Mouse (Mus musculus) midbrain, embryonic 13.5 days (tissue): ENCODE results near the gene Recql5. TPM values are rescaled to one million over a fixed set of nuclear protein-coding genes. Genes with fewer than 3 reads are reported as not detected.

Experiments used
- polyA plus RNA-seq: library from polyadenylated mRNA; unstranded; fragments of >200 nt; fragmentation: Nextera tagmentation; extraction: Ambion mirVana; gene quantifications from 2 replicates; pipeline ENCODE4 v1.2.1, GENCODE M21; 2015

Gene Recql5
- polyA plus RNA-seq, 1 experiment from 2014 or later = 29.2 TPM

Other genes starting within 250 kb of the Recql5 start
- gene Grb2, start 224.9 kb downstream of the Recql5 start, polyA plus RNA-seq = 165 and 176 TPM in 2 replicates
- 29.9 and 31.0 TPM in 2 replicates for gene Tmem94, start 168.0 kb downstream of the Recql5 start, polyA plus RNA-seq
- 10.3 and 12.3 TPM in 2 replicates for gene Caskin2, start 119.8 kb downstream of the Recql5 start, polyA plus RNA-seq
- gene Tsen54, start 118.8 kb downstream of the Recql5 start, polyA plus RNA-seq = 24.8 and 25.8 TPM in 2 replicates
- gene Llgl2, start 109.4 kb downstream of the Recql5 start, polyA plus RNA-seq = 0.66 and 0.76 TPM in 2 replicates
- 0.08 and 0.27 TPM in 2 replicates for gene Myo15b, start 75.1 kb downstream of the Recql5 start, polyA plus RNA-seq
- 0.97 and 1.4 TPM in 2 replicates for gene Smim5, start 33.5 kb downstream of the Recql5 start, polyA plus RNA-seq
- gene Smim6, start 21.5 kb downstream of the Recql5 start, polyA plus RNA-seq = 0.84 and 0.93 TPM in 2 replicates
- 52.7 and 53.8 TPM in 2 replicates for gene Sap30bp, start 195 bp downstream of the Recql5 start, polyA plus RNA-seq
- 0.15 and 0.43 TPM in 2 replicates for gene Itgb4, start 41.2 kb upstream of the Recql5 start, polyA plus RNA-seq
- gene Galk1, start 79.2 kb upstream of the Recql5 start, polyA plus RNA-seq = 49.2 and 58.9 TPM in 2 replicates
- gene H3f3b, start 94.5 kb upstream of the Recql5 start, polyA plus RNA-seq = 2,611 and 2,977 TPM in 2 replicates
- 41.1 and 43.7 TPM in 2 replicates for gene Unk, start 96.8 kb upstream of the Recql5 start, polyA plus RNA-seq
- 1.2 TPM in 2 replicates for gene Unc13d, start 144.5 kb upstream of the Recql5 start, polyA plus RNA-seq
- gene Wbp2, start 153.5 kb upstream of the Recql5 start, polyA plus RNA-seq = 128 and 132 TPM in 2 replicates
- gene Trim47, start 193.7 kb upstream of the Recql5 start, polyA plus RNA-seq = 2.0 and 3.4 TPM in 2 replicates
- 1.3 and 1.8 TPM in 2 replicates for gene Trim65, start 197.7 kb upstream of the Recql5 start, polyA plus RNA-seq
- gene Mrpl38, start 205.4 kb upstream of the Recql5 start, polyA plus RNA-seq = 76.2 and 78.3 TPM in 2 replicates
- gene Fbf1, start 234.7 kb upstream of the Recql5 start, polyA plus RNA-seq = 69.1 and 76.5 TPM in 2 replicates